Mouse (Mus musculus) kidney, postnatal 4 days (tissue): ENCODE results near the gene Utp15.

Source experiments
- DNase-seq, 2 experiments: peaks; one replicate each; pipeline ENCODE4 v3.0.0; 2021; ENCODE audit warnings: mixed read lengths in 2 of 2

The Utp15 gene

DNA sequence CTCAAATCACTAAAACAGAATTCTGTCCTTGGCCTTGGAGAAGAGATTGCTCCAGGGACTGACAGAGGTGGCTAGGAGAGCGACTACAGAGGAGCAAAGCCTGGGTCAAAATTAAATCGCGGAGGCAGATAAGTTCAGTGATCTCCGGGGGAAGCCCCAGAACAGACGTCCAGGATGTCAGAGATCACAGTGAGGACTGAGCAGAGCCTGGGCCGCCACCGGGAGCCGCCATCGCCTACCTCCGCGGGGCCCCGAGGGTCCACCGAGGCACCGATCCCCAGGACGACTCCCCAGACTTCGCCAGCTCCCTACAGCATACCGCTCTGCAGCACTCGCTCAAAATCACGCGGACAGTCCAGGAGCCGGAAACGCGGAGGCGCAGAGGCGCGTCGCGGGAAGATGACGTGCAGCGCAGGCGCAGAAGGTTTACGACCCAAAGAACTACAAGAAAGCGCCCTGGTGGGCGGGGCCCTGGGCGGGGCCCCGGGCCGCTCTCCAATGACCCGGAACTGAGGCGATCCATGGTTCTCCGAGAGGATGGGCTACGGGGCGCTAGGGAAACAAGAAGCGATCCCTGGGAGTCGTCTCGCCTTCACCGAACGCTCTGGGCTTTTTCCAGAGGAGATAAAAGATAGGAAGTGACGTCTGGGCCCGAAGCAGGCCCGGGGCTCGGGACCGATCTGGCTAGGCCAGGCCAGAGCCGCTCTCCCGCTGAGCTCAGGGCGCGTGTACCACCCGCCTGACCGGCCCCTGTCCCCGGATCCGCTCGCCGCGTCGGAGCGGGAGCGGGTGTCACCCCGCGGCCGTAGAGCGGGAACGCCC lies at the start of gene Utp15, which contains the start of gene Ankra2:
Gene Utp15, minus strand, starts transcription at position 406 of the 822 bp plus-strand sequence.
Gene Ankra2, plus strand, starts transcription at position 439 of the 822 bp plus-strand sequence.
- peak; percentile 99 for DNase-seq

DNA sequence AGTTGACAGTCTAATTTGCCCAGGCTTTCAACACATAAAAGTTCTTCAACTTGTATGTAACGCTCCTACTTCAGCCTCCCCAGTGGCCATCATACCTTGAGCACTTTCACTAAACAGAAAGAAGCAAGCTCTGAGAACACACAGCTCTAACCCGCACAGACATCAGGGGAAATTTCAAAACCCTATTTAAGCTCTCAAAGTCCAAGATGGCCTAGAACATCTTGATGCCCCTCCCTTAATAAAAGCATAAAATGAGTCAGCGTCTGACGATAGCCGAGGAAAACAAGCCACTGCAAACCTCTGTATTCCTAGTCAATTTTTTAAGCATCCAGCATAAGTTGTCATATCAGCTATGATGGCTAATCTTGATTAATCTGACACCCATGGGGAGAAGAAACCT lies 48.8 kb upstream of the Utp15 start:
- no peak for DNase-seq

DNA sequence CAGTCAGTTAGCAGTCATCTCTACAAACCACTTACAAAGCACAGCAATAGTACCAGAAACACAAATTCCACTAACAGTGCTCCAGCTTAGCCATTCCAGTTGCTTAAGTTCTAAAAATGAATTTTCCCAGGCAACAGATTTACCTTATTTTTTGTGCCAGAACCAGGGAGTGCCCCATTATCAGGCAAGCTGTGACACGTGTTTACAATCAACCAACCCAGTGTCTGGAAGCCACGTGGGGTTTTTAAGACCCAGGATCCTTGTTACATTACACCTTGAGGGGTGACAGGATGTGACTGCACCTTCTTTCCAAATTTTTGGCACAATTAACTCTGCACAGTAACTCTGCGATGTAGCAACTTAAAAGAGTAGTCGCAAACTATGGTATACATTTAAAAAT lies 45.9 kb upstream of the Utp15 start:
- no peak for DNase-seq

DNA sequence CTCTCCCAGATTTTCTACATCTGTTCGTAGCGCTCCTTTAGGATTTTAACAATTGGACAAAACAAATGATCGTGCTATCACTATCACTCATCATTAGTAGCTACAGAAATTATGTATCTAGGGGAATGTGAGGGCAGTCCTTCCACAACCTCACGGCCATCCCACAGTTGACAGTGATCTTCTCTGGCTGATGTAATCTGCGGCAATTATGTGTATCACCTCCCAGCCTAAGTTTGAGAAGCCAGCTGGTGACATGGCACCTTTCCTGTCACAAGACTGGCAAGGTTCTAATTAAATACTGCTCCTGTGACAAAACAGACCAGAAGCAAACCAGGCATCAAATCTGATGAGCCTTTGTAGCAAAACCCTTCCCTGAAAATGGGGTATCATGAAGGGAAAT lies 45.2 kb upstream of the Utp15 start:
- DNase-seq, result no peak

DNA sequence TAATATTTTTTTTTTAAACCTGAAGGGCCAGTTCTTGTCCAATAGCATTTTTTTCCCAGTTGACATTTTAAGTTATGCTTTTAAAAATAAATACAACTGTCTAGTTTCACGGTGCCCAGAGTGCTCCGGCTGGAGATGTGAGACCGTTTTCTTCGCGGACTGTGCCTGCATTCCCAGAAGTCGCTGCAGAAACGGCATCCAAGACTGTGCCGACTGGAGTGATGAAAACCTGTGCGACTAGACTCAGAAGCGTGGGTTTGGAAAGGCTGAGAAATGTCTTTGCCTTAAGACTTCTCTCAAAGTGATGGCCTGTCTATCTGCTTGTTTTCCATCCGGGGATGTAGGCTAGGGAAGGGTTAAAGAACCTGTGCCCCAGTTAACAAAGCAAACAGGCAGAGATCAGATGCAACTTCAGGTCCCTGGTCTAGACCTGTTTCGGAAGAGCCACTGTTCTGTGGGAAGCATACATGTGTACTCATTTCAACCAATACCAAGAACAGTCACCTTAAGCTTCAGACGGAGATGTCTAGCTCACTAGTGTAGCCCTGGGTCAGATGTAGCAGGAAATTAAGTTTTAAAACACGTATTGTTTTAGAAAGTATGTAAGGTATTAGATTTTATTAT lies 44.1 kb upstream of the Utp15 start:
- DNase-seq, result no peak

DNA sequence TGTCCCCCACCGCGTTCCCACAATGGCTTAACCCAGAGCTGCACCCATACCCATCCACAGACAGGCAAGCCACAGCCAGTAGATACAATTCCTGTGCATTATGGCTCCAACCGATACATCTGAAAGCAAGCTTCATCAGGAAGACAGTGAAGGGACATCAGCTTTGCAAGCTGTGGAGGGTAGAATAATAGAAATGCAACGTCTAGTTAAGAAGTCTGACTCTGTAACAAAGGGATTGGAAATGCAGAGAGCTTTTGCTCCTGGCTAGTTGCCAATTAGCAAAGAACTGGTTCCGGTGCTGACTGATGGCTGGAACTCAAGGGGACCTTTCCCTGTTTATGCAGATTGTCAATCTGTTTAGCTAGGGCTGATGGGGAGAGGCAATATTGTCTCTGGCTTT lies 43.6 kb upstream of the Utp15 start:
- DNase-seq, result no peak

DNA sequence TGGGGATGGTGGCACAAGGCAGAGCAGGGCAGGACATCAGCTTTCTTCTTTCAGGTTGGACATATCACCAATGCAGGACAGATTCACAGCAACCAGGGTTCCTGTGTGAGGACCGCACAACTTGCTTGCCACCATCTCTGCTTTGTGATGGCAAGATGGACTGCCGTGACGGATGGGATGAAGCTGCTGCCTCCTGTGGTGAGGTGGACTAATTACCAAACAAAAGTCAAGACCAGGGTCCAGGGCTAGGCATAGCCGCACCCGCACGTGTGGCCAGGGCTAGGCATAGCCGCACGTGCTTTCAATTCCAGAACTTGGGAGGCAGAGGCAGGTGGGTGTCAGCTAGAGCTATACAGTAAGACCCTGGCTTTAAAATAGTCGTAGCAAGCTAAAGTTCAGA lies 42.4 kb upstream of the Utp15 start:
- no peak for DNase-seq

DNA sequence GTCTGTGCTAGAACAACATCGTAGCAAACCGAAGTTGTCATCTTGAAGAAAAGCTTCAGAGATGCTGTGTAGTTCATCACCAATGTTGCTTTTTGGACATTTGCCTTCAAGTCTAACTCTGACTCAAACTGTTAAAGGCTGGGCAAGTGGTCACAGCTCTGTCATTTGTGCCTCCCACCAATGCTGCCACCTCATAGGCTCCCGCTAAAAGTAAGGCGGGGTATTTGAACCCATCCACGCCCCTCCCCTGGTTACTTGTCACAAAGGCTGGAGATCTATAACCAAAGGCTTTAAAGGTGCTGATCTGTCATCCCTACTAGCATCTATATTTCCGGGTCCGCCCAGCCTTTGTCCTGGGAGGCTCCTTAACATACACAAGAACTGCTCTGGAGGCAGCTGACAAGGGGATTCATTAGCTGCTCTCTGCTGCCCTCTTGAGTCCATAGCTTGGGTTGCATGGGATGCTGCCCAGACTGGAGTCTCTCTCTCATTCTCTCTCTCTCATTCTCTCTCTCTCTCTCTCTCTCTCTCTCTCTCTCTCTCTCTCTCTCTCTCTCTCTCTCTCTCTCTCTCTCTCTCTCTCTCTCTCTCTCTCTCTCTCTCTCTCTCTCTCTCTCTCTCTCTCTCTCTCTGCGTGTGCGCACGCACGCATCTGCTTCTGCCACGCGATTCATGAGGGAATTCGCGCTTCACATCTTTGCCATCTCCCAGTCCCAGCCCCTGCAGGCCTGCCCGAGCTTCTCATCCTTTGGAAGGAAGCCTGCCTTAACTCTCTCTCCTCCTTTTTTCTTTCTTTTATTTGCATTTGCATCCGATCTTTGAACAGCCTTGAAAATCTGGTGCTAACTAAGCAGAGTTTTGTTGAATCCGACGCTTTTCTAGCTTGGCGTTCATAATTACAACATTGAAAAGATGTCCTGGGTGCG lies 36.3 kb upstream of the Utp15 start:
- peak; percentile 88 to 90 for DNase-seq

DNA sequence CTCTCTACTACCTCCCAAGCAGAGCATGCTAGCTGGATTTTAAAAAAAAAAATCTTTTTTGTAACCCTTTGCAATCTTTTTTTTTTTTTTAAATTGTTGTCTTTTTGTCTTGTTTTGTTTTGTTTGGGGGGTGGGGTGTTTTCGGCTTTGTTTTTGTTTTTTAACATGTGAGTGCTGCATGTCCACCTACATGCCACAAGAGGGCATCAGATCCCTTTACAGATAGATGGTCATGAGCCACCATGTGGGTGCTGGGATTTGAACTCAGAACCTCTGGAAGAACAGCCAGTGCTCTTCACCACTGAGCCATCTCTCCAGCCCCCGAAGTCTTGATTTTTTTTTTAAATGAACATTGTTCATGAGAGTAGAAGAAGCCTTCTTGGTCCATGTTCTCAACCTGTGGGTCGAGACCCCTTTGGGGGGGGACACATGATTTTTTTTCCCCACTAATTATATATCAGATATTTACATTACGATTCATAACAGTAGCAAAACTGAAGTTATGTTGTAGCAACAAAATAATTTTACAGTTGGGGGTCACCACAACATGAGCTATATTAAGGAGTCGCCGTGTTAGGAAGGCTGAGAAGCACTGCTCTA lies 35.1 kb upstream of the Utp15 start:
- no peak for DNase-seq

DNA sequence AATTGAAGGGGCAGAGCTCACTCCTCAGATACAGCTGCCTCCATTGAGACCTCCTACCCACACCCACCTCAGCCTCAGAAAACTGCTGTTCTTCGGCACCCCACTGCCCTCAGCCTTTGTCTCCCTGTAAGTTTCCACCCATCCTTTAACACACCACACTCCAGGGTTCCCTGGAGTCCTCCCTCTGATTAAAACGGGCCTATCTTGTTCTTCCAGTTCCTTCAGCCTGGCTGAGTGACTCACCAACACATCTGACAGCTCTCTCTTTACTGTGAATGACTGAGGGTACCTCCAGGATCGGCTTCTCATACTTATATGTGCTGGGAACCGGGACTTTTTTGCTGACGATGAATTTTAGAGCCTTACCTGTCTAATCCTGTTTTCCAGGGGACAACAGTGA lies 33.2 kb upstream of the Utp15 start:
- no peak for DNase-seq

DNA sequence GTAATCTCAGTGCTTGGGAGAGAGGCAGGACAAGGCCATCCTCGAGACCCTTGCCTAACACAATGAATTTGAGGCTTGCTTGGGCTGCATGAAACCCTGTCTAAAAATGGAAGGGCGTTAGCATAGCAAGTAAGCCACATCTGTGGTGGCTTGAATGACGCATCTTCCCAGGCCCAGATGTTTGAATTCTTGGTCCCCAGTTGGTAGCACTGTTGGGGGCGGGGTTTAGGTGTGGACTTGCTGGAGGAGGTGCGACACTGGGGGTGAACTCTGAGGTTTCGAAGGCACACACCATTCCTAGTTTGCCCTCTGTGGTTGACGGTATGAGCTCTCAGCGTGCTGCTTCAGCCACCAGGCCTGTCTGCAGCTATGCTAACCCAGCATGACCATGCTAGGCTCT lies 28.9 kb upstream of the Utp15 start:
- DNase-seq, result no peak

DNA sequence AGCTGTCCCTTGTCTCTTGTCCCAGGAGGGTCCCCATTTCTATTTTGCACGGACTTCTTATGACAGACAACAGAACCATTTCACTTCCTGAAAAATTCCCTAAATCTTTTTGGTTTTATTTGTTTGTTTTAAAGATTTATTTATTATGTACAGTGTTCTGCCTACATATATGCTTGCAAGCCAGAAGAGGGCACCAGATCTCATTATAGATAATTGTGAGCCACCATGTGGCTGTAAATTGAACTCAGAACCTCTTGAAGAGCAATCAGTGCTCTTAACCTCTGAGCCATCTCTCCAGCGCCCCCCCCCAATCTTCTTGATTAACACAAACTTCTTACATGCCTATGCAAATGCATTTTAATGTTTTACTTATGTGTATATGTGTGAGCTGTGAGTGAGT lies 27.9 kb upstream of the Utp15 start:
- no peak for DNase-seq

DNA sequence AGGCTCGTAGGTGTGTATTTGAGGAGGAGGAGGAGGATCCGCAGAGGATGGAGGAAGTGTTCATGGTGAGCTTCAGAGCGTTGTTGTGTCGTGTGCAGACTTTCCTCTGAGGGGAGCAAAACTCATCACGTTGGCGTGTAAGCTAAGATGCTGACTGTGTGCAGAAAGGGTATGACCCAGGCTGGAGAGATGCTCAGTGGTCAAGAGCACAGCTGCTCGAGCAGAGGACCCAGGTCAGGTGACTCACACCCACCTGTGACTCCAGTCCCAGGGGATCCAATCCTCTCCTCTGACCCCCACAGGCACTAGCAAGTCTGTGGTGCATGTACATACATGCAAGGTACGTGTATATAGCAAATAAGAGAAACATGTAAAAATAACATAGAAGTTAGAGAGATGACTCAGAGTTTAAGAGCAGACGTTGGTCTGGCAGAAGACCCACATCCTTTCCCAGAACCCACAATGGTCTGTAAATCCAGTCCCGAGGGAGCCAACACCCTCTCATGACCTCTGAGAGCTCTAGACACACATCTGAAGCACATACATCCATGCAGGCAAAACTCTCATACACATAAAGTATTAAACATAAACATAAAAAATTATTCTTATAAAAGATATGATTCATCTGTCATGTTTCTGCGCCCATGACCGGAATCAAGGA lies 18.3 kb upstream of the Utp15 start:
- DNase-seq, result no peak

DNA sequence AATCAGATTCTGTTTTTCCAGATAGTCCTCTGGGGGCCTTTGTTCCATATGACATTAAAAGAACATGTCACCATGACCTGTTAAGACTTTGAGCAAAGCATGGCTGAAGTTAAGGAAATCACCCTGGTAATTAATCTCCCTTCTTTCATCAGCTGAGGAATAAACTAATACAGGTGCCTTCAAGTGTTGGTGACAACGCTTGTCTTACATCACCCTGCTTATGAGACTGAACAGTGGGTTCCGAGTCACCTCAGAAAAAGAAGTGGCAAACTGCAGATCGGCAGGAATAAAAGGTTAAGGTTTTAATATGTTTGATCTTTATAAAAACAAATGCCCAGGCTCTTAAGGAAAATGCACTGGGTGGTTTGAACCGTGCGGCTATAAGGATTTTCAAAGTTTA lies 16.8 kb upstream of the Utp15 start, which contains the start of gene Gm21976:
Gene Gm21976, plus strand, starts transcription at position 202 of the 400 bp plus-strand sequence.
- no peak for DNase-seq

DNA sequence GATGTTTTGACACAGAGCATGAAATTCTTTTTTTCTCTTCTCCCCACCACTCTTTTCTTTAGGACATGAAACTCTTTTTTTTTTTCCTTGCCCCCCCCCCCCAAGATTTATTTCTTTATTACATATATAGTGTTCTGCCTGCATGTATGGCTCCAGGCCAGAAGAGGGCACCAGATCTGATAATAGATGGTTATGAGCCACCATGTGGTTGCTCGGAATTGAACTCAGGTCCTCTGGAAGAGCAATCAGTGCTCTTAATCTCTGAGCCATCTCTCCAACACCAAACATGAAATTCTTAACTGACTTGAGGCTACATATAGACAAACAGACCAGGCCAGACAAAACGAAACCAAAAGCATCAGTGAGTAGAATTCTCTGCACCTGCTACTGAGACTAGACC lies 14.7 kb upstream of the Utp15 start:
- no peak for DNase-seq

DNA sequence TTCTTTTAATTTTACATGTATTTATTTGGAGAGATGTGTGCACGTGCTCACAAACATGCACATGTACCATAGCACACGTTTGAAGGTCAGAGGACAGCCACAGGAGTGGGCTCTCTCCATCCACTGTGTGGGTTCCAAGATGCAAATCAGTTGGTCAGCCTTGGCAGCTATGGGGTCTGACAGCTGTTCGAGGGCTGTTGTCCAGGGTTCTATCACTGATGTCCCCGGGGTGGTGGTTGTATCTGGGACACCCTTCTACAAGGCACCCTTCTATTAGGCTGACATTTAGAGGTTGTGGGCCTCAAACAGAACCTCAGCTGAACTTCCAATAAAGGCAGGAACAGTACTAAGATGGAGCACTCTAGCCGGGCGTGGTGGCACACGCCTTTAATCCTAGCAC lies 13.4 kb upstream of the Utp15 start:
- DNase-seq, result no peak

DNA sequence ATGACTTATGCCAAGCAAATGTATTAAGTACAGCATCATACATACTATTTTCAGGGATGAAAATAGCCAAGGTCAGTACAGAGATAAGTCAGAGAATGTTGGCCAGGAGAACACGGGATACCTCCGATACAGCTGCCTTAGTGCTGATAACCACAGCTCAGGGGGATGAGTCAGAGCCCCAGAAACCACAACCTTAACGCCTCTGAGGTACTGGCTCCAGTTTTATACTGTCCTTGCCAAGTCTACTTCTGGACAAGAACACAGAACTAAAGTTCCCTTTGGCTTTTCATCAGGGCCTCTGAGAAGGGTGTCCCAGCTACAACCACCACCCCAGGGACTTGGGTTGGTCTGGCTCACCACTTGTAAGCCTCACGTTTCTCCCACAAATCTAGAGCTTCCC lies 12.8 kb upstream of the Utp15 start:
- DNase-seq, result no peak

DNA sequence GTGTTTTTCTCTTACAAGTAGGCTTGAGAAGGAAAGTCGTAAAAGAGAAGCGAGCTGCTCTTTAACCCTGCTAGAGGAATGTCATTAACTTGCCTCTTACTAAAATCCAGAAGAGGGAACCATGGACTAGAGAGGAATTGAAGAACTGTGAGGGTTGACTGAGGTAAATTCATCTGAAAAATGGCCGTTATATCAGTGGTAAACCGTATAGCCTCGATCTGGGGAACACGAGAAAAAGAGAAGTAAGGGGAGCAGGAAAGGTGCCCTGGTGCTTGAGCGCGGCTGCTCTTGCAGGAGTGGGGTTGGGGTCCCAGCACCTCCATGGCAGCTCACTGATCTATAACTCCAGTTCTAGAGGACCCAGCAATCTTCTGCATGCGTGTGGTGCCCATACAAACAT lies 11.2 kb upstream of the Utp15 start:
- DNase-seq, result no peak

DNA sequence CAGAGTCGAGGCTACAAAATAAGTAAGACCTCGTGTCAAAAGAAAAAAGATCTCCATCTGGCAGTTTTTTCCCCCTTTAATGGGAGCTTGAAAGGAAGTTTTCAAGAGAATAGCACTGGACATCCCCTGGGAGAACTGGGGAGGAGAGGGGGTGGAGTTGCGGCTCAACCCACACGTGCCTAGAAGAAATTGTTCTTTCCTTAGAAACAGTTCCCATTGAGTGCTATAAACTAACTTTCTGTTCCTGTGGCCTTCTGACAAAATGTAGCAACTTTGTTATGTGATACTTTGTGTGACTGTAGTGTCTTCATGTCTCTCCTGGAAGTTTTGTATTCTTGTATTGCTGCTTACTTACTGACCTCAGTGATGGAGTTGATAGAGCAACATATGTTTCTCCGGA lies 1.3 kb upstream of the Utp15 start:
- no peak for DNase-seq

DNA sequence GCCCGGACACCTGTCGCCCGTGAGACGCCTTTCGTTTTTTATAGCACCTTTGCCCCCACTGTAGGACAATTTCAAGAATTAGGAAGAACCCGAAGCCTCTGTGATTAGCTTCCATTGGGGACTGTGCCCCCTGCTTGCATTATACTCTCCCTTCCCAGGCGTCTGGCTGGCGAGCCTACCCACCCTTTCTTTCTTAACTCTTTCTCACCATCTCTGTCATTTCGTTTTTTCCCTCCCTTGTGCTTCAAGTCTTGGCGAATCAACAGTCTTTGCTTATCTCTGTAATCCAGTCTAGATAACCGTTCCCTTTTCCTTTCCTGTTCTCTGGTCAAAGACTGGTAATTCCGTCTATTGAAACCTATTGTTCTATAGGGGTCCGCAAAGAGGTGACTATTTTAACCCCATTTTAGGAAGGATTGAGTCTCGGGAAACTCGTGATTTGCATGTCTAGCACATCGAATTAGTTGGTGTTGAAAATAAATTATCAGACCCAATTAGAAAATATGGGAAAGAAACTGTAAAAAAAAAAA lies 682 bp upstream of the Utp15 start:
- DNase-seq, result no peak

DNA sequence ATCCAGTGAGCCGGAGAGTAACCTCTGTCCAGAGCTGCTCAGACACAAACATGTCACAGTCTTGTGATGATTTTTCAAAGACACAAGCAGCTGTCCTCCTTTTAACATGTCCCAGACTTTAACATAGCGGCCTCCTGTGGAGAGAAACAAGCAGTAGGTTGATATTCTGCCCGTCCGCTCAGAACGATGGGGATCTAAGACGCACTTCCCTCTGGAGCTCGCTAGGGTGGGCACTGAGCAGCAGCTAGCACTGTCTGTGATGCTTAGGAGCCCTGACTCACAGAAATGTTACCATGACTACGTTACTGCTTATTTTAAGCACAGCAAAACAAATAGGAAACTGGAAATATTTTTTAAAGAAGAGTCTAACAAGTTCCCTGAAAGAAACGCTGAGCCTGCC lies 7.9 kb downstream of the Utp15 start:
- DNase-seq, result peak in 1 of 2 experiments; percentile 17

DNA sequence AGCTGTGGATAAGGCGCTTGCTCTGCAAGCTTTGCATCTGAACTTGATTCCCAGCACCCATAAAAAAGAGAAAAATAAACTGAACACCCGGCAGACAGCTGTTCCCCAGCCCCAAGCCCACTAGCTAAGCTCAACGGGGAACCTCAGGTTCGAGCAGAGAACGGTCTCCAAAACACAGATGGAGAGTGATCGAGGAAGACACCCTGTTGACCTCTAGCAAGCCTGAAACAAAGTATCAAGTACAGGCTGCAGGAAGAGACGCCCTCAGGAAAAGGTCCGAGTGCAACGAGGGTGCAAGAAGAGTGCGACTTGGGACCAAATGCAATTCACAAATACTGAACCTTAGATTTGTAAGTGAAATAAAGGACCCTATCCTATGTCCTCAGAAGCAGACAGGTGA lies 13.2 kb downstream of the Utp15 start:
- DNase-seq, result no peak
